Mouse (Mus musculus): ENCODE results near the gene Cela1.

DNA sequence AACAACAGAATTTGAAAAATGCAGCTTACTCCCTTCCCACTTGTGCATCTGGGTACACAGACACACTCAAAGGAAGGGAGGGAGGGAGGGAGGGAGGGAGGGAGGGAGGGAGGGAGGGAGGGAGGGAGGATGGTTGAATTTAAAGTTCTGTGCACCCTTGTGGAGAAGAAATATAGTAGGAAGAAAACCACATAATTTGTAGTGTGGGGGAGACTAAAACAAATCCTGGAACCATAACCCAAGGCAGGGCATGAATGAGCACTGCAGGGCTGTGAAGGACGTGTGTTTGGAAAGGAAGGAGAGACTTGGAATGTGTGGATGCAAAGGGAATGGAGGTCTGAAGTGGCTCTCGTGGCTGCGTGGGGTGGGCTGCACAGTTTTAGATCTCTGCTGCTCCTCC is 12.2 kb downstream of the Cela1 start:
- TF ChIP-seq GATA1 (IDR thresholded peaks at IDR 0.05; ENCODE audit: low read length), result no peak
- no peak for TF ChIP-seq TAL1 (IDR thresholded peaks at IDR 0.05; ENCODE audit: low read length)
